Mouse (Mus musculus) neural tube, embryonic 10.5 days (tissue): Measurements from ENCODE around the gene 7530416G11Rik.

Experiments used
- DNase-seq: peaks from one replicate; pipeline ENCODE4 v3.0.0-alpha.2; 2017; ENCODE audit warnings: low spot score; ENCODE audit errors: extremely low spot score

7530416G11Rik gene

DNA sequence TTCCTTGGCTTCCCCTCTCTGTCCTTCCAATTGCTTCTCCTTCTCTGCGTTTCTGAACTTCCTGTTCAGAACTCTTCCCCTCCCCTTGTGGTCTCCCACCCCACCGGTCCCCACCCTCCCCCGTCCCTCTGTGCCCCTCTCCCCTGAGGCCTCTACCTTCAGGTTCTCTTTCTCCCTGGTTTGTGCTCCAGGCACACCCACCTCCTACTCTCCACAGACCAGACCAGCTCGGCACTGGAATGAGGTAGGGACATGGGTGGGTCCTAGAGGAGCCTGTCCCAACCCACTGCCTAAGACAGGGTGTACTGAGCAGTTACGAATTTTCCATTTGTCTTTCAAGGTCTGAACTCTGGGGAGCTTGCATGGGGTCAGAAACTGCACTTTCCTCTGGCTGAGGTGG, 23.1 kb downstream of the 7530416G11Rik start:
- DNase-seq, result no peak

DNA sequence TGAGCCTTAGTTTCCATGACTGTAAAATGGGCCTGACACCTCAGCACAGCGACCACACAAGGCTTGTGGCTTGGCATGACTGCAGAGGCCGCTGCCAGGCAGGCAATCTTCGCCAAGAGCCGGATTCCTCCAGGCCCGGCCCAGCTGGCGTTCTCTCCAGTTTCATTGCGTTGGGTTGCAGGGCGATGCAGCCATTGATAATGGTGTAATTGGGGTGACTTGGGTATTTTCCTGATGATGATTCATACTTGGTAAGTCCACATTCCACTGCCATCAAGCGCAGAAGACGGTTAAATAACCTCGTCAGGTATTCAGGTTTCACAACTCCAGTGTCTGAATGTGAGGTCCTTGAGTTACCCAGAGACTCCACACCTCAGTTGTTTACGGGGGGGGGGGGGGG, 23.7 kb downstream of the 7530416G11Rik start:
- DNase-seq, result no peak

DNA sequence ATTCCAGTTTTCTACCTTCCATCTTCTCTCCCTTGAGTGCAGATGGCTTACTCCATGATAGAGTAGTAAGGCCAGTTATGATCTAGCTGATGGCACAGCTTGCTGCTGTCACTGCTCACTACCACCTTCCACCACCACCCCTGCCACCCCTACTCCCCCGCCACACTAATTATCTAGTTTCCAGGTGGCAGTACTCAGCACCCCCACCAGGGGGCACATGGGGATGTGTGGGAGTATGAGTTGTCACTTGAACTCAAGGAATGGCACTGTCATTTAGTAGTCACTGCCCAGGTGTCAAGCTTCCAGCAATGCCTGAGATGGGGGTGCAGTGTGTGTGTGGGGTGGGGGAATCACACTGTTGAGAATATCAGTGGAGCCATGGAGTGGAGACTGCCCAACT, 25.4 kb downstream of the 7530416G11Rik start:
- DNase-seq, result peak; percentile 68

DNA sequence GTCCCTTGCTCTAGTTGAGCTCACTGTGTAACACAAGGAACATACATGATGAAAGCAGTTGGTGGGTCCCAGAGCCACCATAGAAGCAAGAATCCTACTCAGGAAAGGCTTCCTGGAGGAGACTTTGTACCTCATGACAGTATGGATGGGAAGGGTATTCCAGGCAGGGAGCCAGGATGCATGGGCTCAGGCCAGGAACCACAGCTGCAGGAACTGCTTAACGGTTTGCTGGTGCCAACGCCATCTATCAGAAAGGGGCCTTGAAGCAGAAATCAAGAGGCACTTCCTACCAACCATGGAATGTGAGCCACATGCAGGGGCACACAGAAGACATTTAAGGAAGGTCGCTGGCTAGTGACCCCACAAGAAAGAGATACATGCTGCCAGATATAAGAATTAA, 28.3 kb downstream of the 7530416G11Rik start:
- no peak for DNase-seq

DNA sequence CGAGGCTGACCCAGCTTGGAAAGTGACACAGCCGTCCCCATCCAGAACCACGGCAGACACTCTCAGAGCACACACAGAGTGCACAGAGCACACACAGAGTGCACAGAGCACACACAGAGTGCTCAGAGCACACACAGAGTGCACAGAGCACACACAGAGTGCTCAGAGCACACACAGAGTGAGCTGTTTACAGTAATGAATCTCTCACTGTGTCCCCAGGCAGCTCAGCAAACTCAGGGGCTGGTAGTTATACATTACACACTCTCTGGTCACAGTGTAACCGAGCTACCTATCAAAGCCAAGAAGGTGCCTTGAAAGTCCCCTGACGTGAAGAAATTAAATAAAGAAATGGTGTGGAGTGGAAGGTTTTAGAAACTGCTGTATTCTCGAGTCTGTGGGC, 33.6 kb downstream of the 7530416G11Rik start:
- DNase-seq, result no peak

DNA sequence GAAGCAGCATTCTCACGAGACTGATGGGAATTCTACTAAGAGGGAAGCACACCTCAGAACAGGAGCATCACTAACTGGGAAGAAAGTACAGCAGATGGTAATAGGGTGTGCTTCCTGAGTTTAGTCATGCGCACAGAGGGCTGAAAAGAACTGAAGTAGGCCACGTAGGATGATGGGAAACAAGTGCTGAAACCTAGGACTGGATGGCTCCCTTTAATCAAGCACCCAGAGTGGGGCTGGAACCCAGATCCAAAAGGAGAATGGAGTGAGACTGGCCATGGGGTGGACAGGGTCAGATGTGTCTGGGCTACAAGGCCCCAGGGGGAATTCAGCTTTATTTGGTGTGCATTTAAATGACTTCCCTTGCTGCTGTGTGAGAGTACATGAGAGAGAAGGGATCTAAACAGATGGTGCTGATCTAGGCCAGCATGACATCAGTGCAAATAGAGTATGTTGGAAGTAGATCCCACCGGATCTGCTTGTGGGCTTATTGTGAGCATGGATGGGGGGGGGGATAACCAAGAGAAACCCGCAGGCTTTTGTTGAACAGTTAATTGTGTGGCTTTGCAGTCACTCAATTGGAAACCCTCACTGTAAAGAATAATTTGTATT, 36.5 kb downstream of the 7530416G11Rik start:
- DNase-seq, result no peak

DNA sequence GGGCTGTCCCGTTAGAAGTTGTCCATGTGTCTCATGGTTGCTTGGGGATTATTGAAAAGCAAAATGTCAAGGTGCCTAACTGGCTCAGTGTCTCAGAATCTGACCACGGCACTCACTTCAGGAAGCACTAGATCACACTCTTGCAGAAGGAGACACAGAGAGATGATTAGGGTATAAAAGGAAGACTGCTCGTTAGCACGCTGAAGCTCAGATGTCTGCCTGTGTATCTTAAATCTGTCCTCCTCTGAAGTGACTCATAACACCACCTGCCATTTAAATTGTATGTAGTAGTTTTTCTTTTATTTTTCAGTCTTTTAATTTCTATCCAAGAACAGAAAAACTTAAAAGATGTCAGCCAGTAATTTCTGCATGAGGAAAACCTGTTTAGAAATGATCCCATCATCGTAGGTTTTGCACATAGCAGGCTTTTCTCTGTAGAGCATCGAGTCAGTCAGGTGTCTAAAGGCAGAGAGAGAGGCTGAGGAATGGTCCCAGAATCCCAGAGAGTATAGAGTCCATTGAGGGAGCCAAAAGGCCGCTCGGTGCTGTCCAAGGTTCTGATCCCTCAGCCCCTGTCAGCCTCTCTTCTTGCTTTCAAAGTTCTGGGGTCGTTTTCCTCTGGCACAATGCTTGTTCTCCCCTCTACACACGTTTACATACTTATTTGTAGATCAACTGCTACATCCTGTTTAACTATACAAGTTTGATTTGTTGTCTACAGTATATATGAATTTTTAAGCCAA, 38.0 kb downstream of the 7530416G11Rik start:
- no peak for DNase-seq

DNA sequence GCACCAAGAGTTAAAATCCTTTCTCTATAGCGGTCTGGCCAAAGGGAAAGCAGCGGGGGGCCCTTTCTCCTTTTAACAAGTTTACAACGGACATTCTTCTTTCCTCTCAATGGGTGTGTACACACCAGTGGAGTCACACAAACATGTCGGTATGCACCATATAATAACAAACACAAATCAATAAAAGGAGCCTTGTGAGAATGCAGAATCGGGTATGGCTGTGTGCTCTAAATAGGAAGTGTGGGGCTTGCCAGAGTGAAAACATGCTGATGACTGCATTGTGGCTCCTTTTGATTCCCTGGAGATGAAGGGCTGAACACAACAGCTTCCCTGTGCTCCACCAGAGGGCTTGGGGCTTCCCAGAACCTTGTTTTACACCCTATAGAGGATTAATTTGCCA, 38.8 kb downstream of the 7530416G11Rik start:
- no peak for DNase-seq

DNA sequence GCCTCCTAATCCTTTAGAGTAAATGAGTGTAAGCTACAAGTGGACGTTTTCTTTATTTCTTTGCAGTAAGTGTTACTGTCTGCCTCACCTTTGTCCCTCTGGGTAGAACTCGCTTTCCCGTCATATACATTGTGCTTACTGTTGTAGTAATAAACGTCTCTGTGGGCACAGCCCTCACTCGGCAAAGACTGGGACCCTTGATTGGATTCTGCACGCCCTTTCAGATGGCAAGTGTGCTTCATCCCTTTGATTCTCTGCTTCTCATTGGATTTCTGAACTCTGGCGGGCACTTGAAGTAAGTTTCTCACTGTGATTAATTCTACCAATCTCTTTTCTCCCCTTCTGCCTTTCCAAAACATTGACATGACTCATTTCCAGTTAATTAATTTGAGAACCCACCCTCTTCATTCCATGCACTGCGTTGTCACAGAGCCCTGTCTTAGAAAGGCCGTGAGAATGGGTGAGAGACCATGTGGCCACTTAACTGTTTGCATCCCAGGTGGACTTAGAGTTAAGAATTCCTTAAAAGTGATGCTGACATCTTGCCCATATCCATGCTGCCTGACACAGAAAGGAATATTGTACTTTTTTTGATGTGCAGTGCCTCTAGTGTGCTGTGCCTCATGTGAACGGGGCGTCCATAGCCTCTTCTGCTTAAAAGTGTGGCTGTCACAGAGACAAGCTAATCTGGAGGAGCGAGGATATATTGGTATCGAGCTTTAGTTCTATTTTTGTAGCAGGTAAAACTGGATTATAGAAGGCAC, 39.8 kb downstream of the 7530416G11Rik start:
- no peak for DNase-seq

DNA sequence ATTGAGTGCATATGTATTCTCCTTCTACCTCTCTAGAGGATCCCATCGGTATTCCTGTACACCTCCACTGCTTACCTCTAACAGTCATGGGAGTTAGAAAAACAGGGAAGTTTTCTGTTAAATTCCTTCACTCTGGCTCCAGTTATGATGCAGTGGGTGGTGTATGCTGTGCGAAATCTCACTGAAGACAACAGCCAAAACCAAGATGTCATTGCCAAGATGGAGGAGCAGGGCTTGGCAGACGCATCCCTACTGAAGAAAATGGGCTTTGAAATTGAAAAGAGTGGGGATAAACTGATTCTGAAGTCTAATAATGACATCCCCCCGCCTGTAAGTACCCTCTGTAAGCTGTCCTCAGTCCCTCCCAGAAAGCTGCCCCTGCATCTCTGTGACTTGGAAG, 40.9 kb downstream of the 7530416G11Rik start:
- DNase-seq, result no peak

DNA sequence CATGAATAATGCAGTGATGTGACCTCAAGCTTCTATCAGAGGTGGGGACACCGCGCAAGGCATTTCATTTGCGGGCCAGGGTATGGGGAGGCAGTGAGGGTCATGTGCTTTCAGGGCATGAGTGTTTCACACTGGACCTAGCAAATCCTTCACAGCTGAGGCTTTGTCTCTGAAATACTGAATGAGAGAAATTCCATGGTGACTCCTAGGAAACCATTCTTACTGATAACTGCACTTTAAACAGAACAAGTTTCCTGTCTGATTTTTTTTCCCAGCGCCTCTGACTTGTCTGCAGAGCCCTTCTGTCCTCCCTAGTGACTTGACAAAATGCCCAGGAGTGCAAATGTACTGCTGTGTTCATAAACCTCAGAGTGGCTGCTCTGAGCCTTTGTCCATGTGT, 41.5 kb downstream of the 7530416G11Rik start:
- no peak for DNase-seq

DNA sequence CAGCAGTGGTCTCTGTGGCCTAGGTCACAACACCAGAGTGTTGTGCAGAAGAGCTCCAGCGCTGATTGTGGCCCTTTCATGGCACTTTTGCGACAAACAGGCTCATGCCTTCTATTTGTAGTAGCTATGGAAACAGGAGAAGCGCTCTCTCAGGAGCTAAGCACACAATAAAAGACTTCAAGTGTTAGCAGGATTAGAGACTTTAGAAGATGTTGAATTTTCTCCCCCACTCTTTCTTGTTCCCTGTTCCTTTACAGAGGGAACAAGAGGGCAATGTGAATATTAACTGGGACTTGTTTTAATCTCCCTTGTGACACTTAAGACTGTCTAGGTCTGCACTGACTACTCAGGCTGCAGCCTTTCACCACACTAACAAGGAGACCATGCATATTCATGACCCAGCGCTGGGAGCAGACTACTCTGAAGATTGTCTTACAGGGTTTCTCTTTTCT, 44.4 kb downstream of the 7530416G11Rik start:
- no peak for DNase-seq

DNA sequence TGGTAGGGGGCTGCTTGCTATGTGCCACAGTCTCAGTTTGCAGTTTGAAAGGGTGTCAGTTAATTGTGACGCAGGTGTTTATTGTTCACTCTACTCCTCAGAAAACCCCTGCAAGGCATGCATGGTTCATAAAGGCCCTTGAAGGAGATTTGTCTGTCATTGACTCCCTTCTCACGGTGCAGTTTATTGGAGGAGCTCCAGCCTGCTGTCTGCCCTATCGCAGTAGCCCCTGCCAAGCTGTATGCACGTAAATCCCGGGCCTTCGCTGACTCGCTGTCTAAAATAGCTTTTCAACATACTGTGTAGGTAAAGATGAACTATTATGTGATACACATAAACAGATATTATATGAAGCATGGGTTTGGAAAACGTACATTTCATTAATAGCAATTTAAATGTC, 45.2 kb downstream of the 7530416G11Rik start:
- no peak for DNase-seq

DNA sequence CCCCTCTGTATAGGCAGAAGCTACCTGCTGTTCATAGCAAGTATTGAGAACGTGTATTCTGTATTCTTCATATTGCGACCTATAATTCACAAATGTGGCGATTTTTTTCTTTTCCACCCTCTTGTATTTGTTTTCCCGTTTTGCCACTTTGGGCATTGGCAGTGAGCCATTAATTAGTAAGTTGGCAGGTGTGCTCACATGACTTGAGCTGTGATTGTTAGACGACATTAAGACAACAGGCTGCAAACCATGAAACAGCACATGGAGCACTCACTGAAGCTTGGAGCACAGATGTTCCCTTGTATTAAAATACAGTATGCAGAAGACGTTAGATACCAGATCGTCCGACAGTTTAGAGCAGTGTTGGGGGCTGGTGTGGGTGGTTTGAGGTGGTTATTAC, 46.1 kb downstream of the 7530416G11Rik start:
- no peak for DNase-seq

DNA sequence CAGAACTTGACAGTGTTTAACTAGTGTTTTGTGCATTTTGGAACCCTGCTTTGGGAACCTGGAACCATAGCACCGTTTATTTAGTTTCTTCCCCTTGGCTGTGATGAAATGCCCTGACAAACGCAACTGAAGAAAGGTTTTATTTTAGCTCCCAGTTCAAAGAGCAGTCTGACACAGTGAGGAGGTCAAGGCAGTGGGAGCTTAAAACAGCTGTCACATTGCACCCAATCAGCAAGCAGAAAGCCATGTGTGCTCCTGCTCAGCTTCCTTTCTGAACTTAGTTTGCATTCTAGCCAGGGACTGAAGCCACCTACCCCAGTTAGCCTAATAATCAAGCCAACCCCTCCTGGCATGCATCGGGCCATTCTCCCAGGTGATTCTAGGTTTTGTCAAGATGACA, 56.4 kb downstream of the 7530416G11Rik start:
- DNase-seq, result no peak
